Mouse (Mus musculus) spleen, adult 18-20 months (tissue): Measurements from ENCODE around the gene Recql5.
A peak's percentile ranks its signal among the peaks of the same experiment; 100 is the strongest.

Experiments
- DNase-seq, 2 experiments: peaks; one replicate each; pipeline ENCODE4 v3.0.0; 2022; ENCODE audit warnings: mixed read lengths in 2 of 2

The Recql5 gene

DNA sequence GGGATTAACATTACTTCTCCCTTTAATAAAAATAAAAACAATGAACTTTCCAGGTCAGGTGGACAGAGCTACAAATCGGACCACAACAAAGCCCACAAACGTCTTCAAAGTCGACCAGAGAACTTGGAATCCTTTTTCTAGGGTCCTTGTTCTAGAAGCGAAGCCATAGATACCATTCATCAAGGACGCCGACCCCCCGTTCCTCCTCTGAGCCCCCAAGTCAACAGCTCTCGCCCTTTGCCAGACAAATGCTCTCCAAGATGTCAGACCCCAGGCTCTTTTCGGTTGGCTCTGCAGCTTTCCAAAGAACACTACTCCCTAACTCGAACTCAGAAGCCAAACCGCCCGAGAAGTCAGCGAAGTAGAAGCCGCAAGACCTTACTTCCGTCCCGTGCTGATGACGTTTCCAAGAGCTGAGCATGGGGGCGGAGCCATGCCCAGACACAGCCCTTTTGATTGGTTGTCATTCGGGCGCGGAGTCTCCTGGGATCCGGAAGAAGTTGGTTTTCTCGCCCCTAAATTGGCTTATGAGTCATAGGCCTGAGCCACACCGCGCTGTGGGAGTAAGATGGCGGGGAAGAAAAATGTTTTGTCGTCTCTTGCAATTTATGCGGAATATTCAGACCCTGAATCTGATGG, at the start of gene Recql5, which contains the start of gene Sap30bp:
Gene Recql5, minus strand, starts transcription at position 370 of the 639 bp plus-strand sequence.
Gene Sap30bp, plus strand, starts transcription at position 175 of the 639 bp plus-strand sequence.
- DNase-seq = peak; percentile 91 to 94

DNA sequence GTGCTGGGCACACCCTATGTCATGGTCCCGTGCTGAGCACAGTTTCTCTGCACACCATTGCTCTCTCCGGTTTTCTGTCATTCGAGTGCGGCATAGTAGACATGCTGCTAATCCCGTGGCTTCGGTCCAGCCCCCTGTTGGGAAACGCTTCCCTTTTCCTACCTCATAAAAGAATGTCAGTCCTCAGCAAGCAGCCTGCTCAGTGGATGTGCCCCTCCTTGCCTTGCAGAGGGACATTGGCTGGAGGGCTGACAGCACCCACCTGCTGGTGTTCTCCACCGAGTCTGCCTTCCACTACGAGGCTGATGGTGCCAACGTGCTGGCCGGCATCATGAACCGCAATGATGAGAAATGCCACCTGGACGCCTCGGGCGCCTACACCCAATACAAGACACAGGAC, 49.2 kb upstream of the Recql5 start:
- no peak for DNase-seq

DNA sequence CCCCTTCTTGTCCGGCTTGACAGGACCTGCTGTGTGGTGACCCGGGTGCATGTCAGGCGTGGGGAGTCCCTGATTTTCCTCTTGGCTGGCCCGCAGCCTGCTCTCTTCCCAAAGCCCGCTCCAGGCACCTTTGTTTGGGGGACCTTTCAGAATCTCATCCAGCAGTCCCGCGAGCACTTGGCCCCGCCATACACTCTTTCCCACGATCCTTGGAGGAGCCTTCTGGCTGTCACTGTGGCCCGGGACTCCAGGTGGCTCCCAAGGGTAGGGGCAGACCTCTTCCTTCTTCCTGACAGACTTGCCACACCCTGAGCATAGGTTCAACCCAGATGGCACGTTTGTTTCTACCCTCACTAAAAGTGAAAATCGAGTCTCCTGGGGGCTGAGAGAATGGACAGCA, 42.3 kb upstream of the Recql5 start:
- no peak for DNase-seq

DNA sequence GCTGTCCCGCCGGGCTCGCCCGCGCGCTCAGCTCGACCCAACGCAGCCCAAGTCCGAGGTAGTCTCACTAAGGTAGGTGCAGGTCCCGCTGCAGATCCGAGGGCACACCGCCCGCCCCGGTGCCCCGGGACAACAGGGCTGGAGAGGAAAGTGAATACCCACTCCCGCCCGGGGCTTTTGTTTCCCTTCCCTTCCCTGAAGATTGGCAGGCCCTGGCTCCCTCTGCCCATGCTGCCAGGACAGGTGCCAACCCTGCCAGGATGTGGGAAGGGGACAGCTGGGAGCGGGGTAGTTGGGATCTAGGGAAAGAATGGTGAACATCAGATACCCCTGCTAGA, 41.8 kb upstream of the Recql5 start:
- DNase-seq = no peak

DNA sequence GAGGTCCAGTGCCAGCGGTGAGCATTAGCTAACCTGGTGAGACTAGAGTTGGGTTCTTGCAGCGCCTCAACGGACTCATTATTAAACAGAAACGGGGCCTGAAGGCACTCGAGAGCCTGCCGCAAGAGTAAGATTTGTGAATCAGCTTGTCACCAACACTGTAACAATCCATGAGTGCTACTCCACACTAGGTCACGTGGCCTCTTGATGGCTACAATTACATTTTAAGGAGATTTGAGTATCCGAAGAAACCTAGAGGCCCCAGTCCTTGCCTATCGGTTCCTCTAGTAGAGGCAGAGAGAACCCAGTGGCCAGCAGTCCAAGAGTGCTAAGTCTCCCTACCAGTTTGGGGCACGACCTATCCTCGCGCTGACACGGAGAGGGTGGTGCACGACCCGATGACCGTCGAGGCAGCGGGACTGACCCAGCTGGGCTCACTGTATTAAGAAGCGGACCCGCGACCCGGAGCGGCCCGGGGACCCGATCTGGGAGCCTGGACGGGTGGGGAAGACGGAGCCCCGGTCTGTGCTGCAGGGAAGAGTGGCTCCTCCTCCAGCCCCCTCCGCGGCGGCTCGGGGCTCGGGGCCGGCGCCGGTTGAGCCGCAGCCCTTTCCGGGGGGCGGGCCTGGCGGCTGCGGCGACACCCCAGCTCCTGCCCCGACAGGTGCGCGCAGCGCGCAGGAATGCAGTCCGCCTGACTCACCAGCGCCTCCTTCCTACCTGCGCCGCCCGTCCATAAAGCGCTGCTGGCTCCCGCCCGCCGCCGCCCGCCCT, 41.2 kb upstream of the Recql5 start, which contains the start of gene Itgb4:
Gene Itgb4, plus strand, starts transcription at position 401 of the 774 bp plus-strand sequence.
- DNase-seq = peak; percentile 35 to 51

DNA sequence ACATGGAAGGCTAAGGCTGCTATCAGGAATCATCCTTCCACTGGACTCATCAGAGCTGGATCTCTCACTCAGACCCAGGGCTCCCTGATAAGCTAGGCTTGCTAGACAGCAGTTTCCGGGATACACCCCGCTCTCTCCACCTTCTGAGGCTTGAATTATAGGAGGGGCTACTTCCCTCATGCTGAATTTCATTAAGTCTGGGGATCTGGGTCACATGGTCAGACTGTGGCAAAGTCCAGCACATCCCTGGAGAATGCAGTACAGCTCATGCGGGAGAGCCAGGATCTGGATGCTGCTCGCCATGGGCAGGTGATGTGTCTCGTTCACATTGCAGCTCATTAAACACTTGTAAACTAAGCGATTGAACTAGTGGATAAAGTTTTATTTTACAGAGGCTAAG, 37.7 kb upstream of the Recql5 start:
- DNase-seq = no peak

DNA sequence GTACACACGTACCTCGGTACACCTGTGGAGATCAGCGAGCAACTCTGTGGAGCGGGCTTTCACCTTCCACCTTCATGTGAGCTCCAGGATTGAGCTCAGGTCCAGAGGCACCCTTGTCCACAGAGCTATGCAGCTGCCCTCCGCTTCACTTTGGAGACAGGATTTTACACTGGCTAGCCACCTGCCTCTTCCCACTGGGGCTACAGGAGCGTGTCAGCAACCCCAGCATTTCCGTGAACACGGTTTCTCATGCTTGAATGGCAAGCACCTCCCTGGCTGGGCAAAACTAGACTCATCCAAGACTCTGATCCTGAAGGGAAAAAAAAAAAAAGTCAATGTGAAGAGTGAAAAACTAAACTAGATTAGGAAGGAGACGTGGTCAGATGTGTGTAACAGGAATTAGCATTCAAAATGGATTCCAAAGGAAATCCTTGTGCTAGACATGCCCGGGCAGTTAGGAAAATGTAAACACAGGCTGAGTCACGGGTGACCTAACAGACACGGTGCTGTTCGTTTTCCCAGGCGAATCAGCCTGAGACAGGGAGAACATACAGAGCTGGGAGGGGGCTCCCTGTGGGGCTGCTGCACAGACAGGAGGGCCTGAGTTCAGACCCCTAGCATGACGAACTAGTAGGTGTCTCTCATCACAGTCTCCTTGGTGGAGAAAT, 36.9 kb upstream of the Recql5 start:
- DNase-seq = no peak

DNA sequence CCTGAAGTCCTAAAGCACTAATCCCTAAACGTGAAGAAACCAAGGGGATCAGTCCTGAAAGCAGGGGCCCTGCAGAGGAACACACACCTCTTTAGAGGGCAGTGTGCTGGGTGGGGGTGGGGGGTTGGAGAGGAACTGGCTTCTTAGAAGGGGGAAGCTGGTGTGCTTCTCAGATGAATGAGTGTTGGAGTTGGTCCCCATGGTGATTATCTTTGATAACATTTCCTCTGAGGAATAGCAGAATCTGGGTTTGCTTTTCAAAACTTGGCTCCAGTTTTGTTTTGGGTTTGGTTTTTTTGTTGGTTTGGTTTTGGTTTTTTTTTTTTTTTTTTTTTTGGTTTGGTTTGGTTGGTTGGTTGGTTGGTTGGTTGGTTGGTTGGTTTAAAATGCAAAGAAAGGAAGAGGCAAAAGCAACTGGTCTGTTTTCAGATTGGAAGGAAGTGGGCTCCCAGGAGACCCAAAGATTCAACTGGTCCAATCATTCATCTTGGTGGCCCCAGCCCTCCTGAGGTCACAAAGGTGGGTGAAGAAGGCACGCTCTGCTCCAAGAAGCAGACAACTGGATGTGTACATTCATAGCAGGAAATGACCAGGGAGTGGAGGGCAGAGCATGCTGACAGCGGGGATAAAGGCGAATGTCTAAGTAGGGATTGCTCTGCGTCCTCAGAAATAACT, 35.6 kb upstream of the Recql5 start:
- DNase-seq = no peak

DNA sequence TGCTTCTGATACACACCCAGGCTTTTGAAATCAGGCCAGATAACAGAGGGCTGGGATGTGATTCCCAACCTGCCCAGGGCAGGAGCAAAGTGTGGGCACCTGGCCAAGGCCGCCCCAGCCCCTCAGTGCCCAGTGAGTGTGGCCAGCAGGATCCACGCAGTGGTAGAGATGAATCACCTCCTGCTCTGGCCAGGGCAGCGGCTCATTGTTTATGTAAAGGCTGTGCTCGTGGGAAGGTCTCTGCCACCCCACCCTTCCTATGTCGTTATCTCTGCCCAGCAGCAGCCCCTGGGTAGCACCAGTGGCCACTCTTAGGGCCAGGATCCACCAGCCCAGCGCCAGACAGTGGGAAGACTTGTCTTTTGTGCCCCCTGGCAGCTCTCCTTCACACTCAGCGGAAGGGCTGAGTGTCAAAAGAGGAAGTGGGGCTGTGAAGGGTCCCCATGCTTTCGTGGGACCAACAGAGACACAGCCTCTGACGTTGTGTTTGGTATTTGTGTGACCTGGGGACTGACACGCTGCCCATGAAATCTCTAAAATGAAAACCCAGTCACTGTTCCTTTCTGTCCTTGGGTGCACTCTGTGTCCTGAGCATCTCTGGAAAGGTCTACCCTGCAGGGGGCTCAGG, 31.8 kb upstream of the Recql5 start:
- DNase-seq = no peak

DNA sequence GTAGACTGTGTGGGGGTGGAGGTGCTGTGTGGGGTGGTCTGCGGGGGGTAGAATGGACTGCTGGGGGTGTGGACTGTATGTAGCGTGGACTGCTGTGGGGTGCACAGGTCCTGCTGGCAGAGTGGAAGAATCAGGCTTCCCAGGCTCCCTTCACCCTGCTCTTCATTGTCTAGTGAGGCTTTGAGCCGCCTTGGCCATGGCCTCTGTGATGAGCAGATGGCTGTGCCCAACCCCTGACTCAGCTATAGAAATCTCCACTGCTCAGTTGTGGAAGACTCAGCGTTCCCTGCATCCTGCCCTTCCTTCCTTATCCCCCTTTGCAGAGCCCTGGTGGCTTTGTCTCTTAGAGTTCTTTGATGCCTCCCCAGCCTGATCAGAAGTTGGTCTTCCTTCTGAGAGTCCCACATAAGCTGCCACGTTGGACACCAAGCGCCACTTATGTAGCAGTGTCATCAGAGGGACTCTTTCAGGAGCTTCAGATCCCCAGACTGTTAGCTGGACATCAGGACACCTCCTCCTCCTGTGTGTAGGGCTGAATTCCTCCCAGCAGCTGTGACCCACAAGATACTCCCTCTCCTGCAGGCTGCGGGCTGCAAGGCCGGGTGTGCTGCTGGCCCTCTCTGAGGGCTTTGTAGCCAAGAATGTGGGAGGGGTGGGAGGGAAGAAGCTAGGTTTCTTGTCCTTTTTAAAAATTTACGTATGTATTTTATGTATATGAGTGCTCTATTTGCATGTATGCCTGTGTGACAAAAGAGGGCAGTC, 29.6 kb upstream of the Recql5 start:
- DNase-seq = no peak

DNA sequence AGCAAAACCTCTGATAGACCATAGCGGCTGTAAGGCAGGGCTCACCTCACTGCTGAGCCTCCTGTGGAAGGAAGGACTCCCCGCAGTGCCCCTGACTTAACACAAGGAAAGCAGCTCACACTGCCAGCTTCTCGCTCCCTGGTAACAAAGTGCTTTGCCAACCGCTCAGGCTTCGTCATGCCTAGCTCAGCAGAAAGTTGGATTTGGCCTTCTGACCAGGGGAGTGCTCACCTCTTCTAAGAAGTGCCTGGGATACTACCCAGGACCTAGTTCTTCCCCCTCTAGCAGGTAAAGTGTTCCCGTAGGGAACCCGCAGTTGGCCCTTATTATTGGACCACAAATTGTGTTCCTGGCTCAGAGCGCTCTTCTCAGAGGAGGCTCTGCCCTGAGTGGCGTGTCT, 25.7 kb upstream of the Recql5 start:
- DNase-seq = no peak

DNA sequence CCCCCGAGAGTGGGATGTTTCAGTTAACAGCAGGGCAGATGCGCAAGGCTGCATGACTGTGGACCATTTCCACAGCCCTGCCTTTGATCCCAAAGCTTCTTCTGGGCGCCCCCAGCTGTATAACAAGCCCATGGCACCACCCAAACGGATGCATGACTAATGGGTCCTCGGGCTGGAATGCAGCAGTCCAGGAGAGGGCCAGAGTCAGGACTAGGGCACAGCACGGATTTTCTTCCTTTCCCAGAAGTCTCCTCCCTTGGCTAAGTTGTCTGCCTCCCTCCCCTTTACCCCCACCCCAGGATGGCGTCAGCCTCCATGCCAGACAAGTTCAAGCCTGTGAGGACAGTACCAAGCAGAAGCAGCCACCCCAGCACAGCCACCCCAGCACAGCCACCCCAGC, 24.7 kb upstream of the Recql5 start:
- DNase-seq = no peak

DNA sequence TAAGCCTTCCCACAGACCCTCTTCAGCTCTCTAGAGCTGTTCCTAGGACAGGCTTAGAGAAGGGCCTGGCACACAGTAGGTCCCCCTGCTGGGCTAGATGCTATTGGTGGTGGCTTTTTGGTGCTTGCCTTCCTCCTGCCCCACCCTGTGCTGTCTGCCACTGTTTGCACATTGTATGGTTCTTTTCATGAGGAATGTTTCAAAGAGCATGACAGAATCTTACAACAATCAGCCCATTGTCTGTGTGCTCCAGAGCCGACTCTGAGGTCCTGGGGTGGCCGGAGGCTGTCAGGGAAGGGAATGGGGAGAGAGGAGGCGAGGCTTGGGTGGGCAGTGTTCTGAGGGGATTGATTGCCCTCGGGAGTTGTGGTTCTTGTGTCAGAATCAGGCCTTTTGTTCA, 23.2 kb upstream of the Recql5 start:
- DNase-seq = no peak

DNA sequence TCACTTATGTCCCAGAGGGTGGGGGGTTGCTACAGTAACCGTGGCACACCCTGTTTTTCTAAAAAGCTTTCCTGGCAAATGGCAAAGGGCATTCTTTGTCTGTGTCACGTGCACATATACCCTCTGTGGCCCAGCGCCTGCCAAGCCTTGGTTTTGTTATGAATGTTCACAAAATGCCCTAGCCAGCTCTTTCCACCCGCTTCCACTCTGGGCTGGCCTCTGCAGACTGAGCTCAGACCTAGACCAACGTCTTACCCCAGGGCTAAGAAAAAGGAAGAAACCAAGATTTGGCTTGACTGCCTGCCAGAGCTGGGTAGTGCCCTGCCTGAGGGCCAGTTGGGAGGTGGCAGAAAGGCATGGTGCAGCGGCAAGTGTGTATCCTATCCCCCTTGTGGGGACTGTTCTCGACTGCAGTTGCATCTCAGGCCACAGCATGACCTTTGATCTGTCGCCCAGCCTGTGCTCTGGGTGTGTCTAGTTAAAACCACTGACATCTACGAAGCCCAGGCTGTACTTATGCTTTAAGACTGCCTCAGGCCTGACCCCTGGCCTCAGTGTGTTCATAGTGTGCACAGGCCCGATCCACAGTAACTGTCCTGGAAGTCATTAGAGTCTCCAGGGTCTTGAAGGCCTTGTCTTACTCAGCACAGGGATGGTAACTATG, 22.1 kb upstream of the Recql5 start:
- DNase-seq = no peak

DNA sequence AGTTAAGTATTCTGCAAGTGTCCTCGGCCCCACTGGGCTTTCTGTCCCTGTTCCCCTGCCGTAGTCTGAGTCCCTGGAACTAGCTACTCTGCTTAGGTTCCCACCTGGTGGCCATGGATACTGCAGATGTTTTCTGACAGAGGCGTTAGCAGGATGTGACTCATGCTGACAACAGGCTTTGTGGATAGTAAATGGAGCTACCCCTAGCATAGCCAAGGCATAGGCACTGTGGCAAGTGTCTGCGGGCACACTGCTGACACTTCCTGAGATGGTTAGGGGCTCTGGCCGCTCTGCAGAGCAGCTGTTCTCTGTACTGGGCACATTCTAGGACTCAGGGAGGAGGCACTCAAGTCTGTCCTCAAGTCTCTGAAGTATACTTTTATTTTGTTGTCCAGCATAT, 21.4 kb upstream of the Recql5 start:
- DNase-seq = no peak

DNA sequence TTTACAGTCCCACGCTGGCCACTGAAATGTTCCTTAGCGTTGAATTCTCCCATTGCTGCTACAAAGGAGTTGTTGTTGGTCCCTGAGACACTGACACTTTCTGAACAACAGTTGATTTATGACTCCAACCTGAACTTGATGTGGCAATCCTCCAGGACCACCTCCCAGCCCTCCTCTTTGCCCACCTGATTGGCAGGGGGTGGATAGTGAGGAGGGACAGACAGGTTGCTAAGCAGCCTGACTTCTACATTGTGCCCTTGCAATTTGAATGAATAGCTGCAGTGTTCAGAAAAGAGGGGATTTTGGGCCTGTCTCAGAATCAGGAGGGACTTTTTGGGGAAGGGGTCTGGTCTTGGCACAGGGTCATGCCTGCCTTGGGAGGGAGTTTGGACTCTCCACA, 17.4 kb upstream of the Recql5 start:
- no peak for DNase-seq

DNA sequence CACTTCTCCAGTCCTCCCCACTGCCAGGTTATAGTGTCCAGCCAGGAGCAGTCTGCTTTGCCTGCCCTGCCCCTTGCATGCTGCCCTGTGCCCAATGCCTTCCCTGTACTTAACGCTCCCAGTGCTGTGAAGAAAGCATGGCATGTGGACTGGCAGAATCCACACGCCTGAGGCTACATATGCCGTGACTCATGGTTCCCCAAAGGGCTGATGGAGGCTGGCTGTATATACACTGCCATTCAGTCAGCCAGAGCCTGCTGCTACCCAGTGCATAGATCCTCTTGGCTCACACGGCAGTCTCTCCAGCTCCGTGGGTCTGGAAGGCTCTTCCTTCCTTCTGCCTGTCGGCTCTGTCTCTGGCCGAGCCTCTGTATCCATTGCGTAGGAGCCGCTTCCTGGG, 15.0 kb upstream of the Recql5 start:
- no peak for DNase-seq

DNA sequence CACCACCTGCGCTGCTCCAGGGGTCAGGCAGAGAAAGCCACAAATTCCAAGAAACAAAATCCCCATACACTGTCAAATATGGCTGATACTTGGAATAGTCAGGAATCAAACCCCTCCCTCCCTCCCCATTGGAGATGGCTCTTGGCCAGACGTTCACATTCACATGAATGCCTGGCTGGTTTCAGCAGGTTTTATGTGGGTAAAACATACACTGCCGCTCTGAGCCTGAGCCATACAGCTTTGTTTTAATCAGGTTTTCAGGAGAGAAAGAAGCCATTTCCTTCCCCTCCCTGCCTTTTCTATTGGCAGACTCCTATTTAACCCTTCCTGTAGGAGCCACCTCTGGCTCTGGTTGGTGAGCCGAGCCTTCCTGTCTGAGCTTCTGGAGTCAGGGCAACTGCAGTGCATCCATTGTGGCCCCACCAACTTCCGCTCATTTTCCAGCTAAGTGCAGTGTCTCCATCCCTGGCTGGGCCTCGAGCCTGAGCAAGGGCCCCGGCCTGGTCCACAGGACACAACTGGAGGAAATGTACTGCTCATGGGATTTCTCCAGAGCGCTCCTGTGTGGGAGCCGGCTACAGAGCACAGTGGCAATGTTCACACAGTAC, 13.0 kb upstream of the Recql5 start:
- no peak for DNase-seq

DNA sequence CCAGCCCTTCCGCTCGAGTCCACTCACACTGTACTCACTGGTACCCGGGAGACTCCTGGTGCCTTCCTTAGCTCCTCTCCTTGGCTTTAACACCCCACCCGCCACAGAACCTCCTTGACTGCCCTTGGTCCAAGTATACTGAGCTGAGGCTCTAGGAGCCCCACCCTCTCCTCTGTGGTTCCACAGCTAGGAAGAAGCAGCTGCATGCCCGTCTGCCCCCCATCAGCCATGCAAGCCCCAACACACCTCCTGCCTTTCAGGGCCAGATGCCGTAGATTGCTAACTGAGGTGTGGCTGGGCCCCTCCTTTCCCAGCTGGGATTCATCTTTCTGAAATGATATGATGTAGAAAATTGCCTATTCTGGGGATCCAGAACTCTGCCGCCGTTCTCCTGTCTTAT, 12.0 kb upstream of the Recql5 start:
- DNase-seq = no peak

DNA sequence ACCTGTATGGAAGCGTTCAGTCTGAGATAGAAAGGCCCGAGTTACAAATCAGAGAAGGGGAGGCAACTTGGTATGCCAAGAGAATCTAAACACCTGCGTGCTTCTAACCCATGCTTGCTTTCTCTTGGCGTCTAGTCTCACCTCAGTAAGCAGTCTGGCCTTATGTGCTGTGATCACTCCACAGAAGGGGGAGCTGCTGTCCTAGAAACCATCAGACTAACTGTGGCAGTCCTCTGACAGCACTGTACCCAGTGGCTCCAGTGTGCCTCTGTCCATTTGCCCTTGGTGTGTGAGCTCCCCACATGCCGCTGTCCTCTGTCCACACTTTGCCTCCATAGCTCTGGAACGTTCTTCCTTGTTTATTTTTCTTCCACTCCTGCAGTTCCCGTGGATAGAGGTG, 8.7 kb upstream of the Recql5 start:
- DNase-seq = no peak

DNA sequence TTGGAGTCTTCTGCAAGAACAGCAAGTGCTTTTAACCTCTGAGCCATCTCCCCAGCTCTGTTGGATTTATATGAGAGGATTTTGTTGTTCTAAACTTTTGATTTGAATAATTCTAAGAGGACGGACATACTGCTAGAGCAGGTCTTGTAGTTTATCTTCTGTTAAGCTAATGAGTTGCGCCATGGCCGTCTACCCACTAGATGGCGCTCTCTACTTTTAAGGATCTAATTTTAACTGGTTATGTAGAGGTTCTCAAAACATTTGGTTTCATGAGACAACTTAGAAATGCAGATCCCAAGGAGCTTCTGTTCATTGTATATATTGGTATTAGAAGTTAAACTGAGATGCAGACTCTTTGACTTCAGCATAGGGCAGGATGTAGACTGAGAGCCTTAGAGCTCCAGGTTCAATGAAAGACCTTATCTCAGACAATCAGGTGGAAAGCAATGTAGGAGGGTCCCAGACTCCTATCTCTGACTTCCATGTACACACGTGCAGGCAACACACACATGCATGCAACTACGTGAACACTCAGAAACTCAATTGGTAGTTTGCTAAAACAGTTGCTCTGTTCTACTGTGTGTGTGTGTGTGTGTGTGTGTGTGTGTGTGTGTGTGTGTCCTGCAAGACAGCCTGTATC, 6.5 kb upstream of the Recql5 start:
- peak in 1 of 2 experiments; percentile 61 for DNase-seq
